Mouse (Mus musculus): ENCODE measurements around the gene Mindy1. TPM values are rescaled to one million over a fixed set of nuclear protein-coding genes. Genes with fewer than 3 reads are reported as not detected.
A peak's percentile ranks its signal among the peaks of the same experiment; 100 is the strongest.

Mindy1 gene
- polyA plus RNA-seq, 1 experiment from 2014 or later, result 46.5 TPM

DNA sequence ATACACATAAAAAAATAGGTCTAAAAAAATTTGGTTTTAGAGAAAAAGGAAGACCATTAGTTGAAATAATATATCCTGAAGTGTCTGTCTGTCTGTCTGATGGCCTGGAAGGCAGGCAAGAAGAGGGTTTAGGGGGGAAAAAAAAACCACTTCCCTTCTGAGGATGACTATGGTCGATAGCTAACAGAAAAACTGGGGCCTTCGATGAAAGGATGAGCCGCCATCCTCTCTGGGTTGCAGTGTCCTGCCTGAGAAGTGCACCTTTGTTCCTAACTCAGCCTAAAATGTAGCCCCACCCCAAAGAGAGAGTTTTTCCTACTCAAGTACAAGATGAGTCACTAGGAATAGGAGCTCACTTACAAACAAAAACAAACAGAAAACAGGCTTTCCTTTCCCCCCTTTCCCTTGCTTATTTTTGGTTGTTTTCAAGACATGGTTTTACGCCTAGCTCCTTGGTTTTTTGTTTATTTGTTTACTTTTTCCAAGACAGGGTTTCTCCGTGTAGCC, 4.7 kb upstream of the Mindy1 start:
- Histone ChIP-seq H3K4me2 (replicated peaks; ENCODE audit: low read depth, low read length) (no peak overlapping the region), H3K4me3 (ENCODE audit: low read depth, low read length) (no peak overlapping the region), H3K9me3 (ENCODE audit: control insufficient read depth, low read length) (no peaks in the 10 kb centered on the region), H3K36me3 (ENCODE audit: control insufficient read depth, insufficient read depth, low read length) (no peaks in the 10 kb centered on the region), H3K27me3 (ENCODE audit: control insufficient read depth, insufficient read depth, low read length) (no peaks in the 10 kb centered on the region), H3K27ac (ENCODE audit: low read depth, low read length) (no peak overlapping the region), H3K4me1 (replicated peaks; ENCODE audit: control insufficient read depth, insufficient read depth, low read length) (no peaks in the 10 kb centered on the region), H3K9ac (ENCODE audit: low read depth, low read length) (no peak overlapping the region)
- ATAC-seq (ENCODE audit: low FRiP score) (no peak), DNase-seq (ENCODE audit: low spot score) (no peak)
- 78% methylated on average over 5 of the region's 5 CpGs for WGBS

DNA sequence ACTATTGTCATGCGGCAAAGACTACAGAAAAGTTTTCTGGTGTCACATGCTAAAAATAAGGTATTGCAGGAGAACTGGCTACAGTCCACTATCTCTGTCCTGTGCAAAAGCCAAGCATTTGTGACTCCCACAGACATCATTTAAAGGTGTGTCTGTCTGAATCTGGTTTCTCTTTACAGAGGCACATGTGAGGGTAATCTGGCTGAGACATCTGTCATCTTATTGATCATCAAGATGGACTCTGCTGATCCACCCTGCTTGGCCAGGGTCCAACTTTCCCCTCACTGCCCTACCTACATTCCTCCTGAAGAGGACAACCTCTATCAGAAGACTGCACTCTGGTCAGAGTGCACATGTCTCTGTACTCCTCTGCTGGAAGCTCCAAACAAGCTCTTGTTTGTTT, 4.0 kb upstream of the Mindy1 start:
- no peak overlapping the region for H3K9ac ChIP-seq (ENCODE audit: low read depth, low read length)
- no peaks in the 10 kb centered on the region for H3K9me3 ChIP-seq (ENCODE audit: control insufficient read depth, low read length)
- DNase-seq (ENCODE audit: low spot score) (no peak), ATAC-seq (ENCODE audit: low FRiP score) (no peak)
- H3K4me1 ChIP-seq (replicated peaks; ENCODE audit: control insufficient read depth, insufficient read depth, low read length), result no peaks in the 10 kb centered on the region
- H3K4me3 ChIP-seq (ENCODE audit: low read depth, low read length), result no peak overlapping the region
- no peaks in the 10 kb centered on the region for H3K27me3 ChIP-seq (ENCODE audit: control insufficient read depth, insufficient read depth, low read length)
- no peak overlapping the region for H3K4me2 ChIP-seq (replicated peaks; ENCODE audit: low read depth, low read length)
- H3K27ac ChIP-seq (ENCODE audit: low read depth, low read length), result no peak overlapping the region
- 97% methylated on average over 1 of the region's 1 CpGs for WGBS
- H3K36me3 ChIP-seq (ENCODE audit: control insufficient read depth, insufficient read depth, low read length), result no peaks in the 10 kb centered on the region

DNA sequence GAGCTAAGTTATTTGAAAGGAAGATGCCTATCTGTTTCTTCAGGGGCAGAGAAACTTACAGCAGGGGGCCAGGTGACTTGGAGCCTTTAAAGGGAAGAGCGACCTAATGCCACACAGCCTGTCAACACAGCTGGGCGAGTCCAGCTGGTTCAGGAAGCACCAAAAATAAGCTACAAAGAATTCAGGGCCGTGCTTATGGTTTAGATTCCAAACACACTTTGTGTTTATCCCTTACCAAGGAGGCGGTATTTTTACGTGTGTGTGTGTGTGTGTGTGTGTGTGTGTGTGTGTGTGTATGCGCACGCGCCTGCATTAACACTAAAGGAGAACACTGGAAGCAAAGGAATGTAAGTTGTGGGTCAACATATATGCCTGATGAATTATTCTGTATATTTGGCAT, 398 bp upstream of the Mindy1 start:
- DNase-seq (ENCODE audit: low spot score) (peak; percentile 40), ATAC-seq (ENCODE audit: low FRiP score) (no peak)
- Histone ChIP-seq H3K27me3 (ENCODE audit: control insufficient read depth, insufficient read depth, low read length) (no peaks in the 10 kb centered on the region), H3K4me1 (replicated peaks; ENCODE audit: control insufficient read depth, insufficient read depth, low read length) (no peaks in the 10 kb centered on the region; the same call in 1 of the 2 replicates), H3K36me3 (ENCODE audit: control insufficient read depth, insufficient read depth, low read length) (no peaks in the 10 kb centered on the region), H3K9me3 (ENCODE audit: control insufficient read depth, low read length) (no peaks in the 10 kb centered on the region), H3K27ac (ENCODE audit: low read depth, low read length) (no peak overlapping the region), H3K9ac (ENCODE audit: low read depth, low read length) (peak overlapping the region; percentile 74), H3K4me3 (ENCODE audit: low read depth, low read length) (peak overlapping the region; percentile 75), H3K4me2 (replicated peaks; ENCODE audit: low read depth, low read length) (peak overlapping the region; percentile 40)
- 31% methylated on average over 8 of the region's 8 CpGs for WGBS

DNA sequence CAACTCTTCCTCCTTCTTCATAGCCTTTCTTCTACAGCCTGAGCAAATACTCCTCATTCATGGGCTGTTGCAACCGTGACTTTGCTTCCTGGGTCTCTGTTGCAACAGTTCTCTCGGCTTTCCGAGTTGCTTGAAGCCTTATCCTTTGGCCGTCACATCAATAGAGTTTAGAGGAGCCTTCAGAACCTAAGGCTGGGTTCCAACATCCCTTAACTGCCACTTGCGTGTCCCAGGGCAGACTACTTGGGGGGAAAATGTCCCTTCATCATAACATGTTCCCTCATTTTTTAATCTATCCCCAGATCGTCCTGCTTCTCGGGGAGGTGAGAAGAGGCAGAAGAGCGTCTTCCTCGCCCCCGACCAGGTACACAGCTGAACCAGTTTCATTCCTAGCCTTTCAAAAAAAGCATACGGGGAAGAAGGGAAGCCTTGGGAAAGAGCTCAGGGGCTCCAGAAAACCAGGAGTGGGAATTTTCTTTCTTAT, 1.3 kb downstream of the Mindy1 start:
- ATAC-seq (ENCODE audit: low FRiP score), result peak; percentile 8; the same call in 1 of the 2 replicates
- WGBS, result under 1% methylated on average over 11 of the region's 11 CpGs
- peak; percentile 54 for DNase-seq (ENCODE audit: low spot score)

DNA sequence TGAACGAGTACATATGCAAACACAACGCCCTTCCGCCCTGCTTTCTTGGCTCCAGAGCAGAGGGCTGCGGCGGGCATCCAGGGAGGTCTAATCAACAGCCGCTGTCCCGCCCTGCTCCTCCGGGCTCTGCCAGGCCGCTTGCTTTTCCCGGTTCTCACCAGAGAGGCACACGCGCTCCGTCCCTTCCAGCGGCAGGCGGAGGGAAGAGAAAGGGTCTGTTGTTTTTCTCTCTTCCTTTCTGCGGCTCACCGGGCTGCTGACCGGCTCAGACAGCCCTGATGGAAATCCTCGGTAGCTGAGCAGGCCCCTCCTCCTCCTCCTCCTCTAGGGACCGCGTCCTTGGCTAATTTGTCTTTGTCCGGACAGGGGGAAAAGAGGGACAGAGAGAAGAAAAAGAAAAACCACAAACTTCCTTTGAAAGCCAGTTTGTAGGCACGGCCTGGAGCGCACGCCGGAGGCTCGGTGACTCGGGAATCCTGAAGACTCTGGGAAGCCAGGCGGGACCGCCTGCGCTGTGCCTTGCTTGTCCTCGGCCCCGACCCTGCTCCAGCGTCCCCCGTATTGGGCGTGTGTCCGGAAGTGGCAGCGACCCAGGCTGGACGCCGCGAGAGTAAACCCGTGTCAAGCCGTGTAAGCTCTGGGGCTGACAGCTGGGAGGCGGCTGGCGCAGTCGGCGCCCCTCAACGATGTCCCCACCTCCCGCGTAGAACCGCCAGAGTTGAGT, 1.9 kb downstream of the Mindy1 start:
- peak overlapping the region; percentile 40 for H3K4me2 ChIP-seq (replicated peaks; ENCODE audit: low read depth, low read length)
- H3K4me1 ChIP-seq (replicated peaks; ENCODE audit: control insufficient read depth, insufficient read depth, low read length), result no peaks in the 10 kb centered on the region; the same call in 1 of the 2 replicates
- H3K4me3 ChIP-seq (ENCODE audit: low read depth, low read length), result peak overlapping the region; percentile 75
- ATAC-seq (ENCODE audit: low FRiP score), result peak; percentile 74
- H3K9me3 ChIP-seq (ENCODE audit: control insufficient read depth, low read length), result no peaks in the 10 kb centered on the region
- peak overlapping the region; percentile 90 for H3K27ac ChIP-seq (ENCODE audit: low read depth, low read length)
- H3K36me3 ChIP-seq (ENCODE audit: control insufficient read depth, insufficient read depth, low read length), result no peaks in the 10 kb centered on the region
- H3K9ac ChIP-seq (ENCODE audit: low read depth, low read length), result peak overlapping the region; percentile 77
- DNase-seq (ENCODE audit: low spot score), result peak; percentile 82
- under 1% methylated on average over 49 of the region's 51 CpGs for WGBS
- no peaks in the 10 kb centered on the region for H3K27me3 ChIP-seq (ENCODE audit: control insufficient read depth, insufficient read depth, low read length)

More for the DNA sequence above, 1.3 kb downstream of the Mindy1 start:
- H3K9me3 ChIP-seq (ENCODE audit: control insufficient read depth, low read length), result no peaks in the 10 kb centered on the region
- H3K9ac ChIP-seq (ENCODE audit: low read depth, low read length), result peak overlapping the region; percentile 77
- H3K4me1 ChIP-seq (replicated peaks; ENCODE audit: control insufficient read depth, insufficient read depth, low read length), result no peaks in the 10 kb centered on the region; the same call in 1 of the 2 replicates
- H3K27ac ChIP-seq (ENCODE audit: low read depth, low read length), result peak overlapping the region; percentile 90
- peak overlapping the region; percentile 40 for H3K4me2 ChIP-seq (replicated peaks; ENCODE audit: low read depth, low read length)
- H3K36me3 ChIP-seq (ENCODE audit: control insufficient read depth, insufficient read depth, low read length), result no peaks in the 10 kb centered on the region
- no peaks in the 10 kb centered on the region for H3K27me3 ChIP-seq (ENCODE audit: control insufficient read depth, insufficient read depth, low read length)
- H3K4me3 ChIP-seq (ENCODE audit: low read depth, low read length), result peak overlapping the region; percentile 75

DNA sequence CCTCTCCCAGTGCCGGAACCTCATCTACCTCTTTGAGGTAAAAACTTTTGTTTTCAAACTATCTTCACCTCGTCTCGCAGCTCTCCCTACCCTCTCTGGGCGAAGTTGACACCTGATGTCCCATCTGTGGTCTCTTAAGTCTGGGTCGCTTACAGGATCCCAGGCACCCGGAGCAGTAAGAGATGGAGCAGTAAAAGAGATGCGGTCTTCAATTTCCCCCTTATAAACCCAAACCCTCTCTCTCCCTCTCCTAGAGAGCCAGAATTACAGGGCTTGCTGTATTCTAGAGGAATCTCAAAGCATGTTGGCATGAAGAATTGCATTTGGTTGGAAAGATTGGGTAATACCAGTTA, 2.4 kb downstream of the Mindy1 start:
- Histone ChIP-seq H3K27ac (ENCODE audit: low read depth, low read length) (peak overlapping the region; percentile 90), H3K9me3 (ENCODE audit: control insufficient read depth, low read length) (no peaks in the 10 kb centered on the region), H3K27me3 (ENCODE audit: control insufficient read depth, insufficient read depth, low read length) (no peaks in the 10 kb centered on the region), H3K4me2 (replicated peaks; ENCODE audit: low read depth, low read length) (peak overlapping the region; percentile 40), H3K4me1 (replicated peaks; ENCODE audit: control insufficient read depth, insufficient read depth, low read length) (no peaks in the 10 kb centered on the region; the same call in 1 of the 2 replicates), H3K9ac (ENCODE audit: low read depth, low read length) (peak overlapping the region; percentile 77), H3K4me3 (ENCODE audit: low read depth, low read length) (peak overlapping the region; percentile 75), H3K36me3 (ENCODE audit: control insufficient read depth, insufficient read depth, low read length) (no peaks in the 10 kb centered on the region)
- WGBS, result 2% methylated on average over 7 of the region's 7 CpGs
- ATAC-seq (ENCODE audit: low FRiP score) (no peak), DNase-seq (ENCODE audit: low spot score) (no peak)

DNA sequence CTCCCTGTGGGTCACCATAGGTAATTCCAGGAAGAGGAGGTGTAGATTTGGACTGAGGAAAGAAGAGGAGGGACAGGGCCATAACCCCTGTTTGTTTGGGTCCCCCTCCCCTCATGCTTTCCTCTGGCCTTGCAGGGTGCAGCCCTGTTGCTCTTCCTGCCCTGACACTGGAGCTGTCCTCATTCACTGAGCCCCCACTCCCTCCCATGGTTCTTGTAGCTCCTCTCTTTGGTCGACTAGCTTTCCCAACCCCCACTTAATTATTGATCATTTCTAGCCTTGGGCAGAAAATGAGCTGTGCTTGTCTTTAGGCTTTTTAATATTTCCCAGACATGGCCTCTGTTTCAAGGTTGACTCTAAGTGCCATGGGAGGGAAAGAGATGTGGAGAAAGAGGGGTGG, 2.9 kb downstream of the Mindy1 start:
- no peaks in the 10 kb centered on the region for H3K36me3 ChIP-seq (ENCODE audit: control insufficient read depth, insufficient read depth, low read length)
- no peak for ATAC-seq (ENCODE audit: low FRiP score)
- H3K4me3 ChIP-seq (ENCODE audit: low read depth, low read length), result peak overlapping the region; percentile 75
- H3K4me1 ChIP-seq (replicated peaks; ENCODE audit: control insufficient read depth, insufficient read depth, low read length), result no peaks in the 10 kb centered on the region; the same call in 1 of the 2 replicates
- H3K27me3 ChIP-seq (ENCODE audit: control insufficient read depth, insufficient read depth, low read length), result no peaks in the 10 kb centered on the region
- H3K9me3 ChIP-seq (ENCODE audit: control insufficient read depth, low read length), result no peaks in the 10 kb centered on the region
- H3K9ac ChIP-seq (ENCODE audit: low read depth, low read length), result no peak overlapping the region; the same call in 1 of the 2 replicates
- peak overlapping the region; percentile 40 for H3K4me2 ChIP-seq (replicated peaks; ENCODE audit: low read depth, low read length)
- H3K27ac ChIP-seq (ENCODE audit: low read depth, low read length), result no peak overlapping the region
- WGBS, result 17% methylated on average over 1 of the region's 1 CpGs
- no peak for DNase-seq (ENCODE audit: low spot score)

DNA sequence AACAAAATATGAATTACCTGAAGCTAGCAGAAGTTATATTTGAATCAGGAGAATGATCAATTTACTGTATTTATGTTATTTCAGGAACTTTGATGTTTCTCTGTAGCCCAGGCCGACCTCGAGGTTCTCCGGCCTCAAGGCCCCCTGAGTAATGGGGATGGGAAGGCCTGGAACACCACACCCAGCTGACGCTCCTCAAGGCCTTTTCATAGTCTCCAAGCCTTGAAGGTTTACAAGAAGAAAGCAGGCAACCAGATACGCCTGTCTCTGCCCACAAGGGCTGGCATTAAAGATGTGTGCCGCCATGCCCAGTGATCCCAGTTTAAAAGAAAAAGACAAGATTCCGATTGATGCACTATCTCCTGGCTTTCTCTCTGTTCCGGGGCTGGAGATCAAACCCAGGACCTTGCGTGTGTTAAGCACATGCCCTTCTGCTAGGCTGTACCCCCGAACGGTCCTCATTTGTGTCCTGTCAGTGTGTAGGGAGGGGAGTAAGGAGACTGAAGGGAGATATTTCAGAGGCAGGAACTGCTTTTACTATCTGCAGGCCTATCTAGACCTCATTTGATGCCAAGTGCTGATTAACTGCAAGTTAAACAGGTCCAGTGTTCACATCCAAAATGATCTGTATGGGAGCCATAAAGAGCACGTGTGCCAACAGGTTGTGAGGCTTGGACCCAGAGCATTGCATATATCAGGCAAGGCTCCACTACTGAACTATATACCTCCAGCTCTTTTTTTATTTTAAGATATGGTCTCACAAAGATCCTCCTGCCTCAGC, 3.5 kb downstream of the Mindy1 start:
- Histone ChIP-seq H3K27ac (ENCODE audit: low read depth, low read length) (no peak overlapping the region), H3K9ac (ENCODE audit: low read depth, low read length) (no peak overlapping the region), H3K9me3 (ENCODE audit: control insufficient read depth, low read length) (no peaks in the 10 kb centered on the region), H3K4me3 (ENCODE audit: low read depth, low read length) (no peak overlapping the region), H3K36me3 (ENCODE audit: control insufficient read depth, insufficient read depth, low read length) (no peaks in the 10 kb centered on the region), H3K27me3 (ENCODE audit: control insufficient read depth, insufficient read depth, low read length) (no peaks in the 10 kb centered on the region), H3K4me1 (replicated peaks; ENCODE audit: control insufficient read depth, insufficient read depth, low read length) (no peaks in the 10 kb centered on the region; the same call in 1 of the 2 replicates), H3K4me2 (replicated peaks; ENCODE audit: low read depth, low read length) (no peak overlapping the region)
- ATAC-seq (ENCODE audit: low FRiP score) (no peak), DNase-seq (ENCODE audit: low spot score) (no peak)
- WGBS, result 89% methylated on average over 12 of the region's 12 CpGs
